Mouse (Mus musculus): ENCODE measurements around the gene Acadvl. TPM values are rescaled to one million over a fixed set of nuclear protein-coding genes. Genes with fewer than 3 reads are reported as not detected.

The Acadvl gene
- polyA plus RNA-seq, 1 experiment from 2014 or later, result 215 TPM

- ATAC-seq, result peak; percentile 2; the same call in 1 of the 2 replicates
- Histone ChIP-seq H3K36me3 (ENCODE audit: control insufficient read depth, insufficient read depth) (peaks cover 31% of the 10 kb centered on the region), H3K27me3 (replicated peaks; ENCODE audit: control insufficient read depth, insufficient read depth, low read length) (no peaks in the 10 kb centered on the region), H3K4me3 (ENCODE audit: low read depth, low read length) (peak overlapping the region; percentile 90), H3K9me3 (ENCODE audit: control insufficient read depth) (no peaks in the 10 kb centered on the region), H3K4me1 (replicated peaks; ENCODE audit: control insufficient read depth, insufficient read depth, low read length) (no peaks in the 10 kb centered on the region), H3K27ac (ENCODE audit: low read depth, low read length) (peak overlapping the region; percentile 97), H3K4me2 (replicated peaks; ENCODE audit: low read depth) (peak overlapping the region; percentile 80), H3K9ac (ENCODE audit: low read depth, low read length) (peak overlapping the region; percentile 86)
- 3% methylated on average over 65 of the region's 66 CpGs for WGBS
- no peak for TF ChIP-seq CTCF (IDR thresholded peaks at IDR 0.05; ENCODE audit: low read depth)
These were observed 18.8 kb downstream of the Acadvl start for GRCm38 (mm10) chr11:69996161-69997061.

GRCm38 (mm10) chr11:69995391-69995960, 19.7 kb downstream of the Acadvl start, which contains the start of gene Phf23:
TSS of gene Phf23 (plus strand) at chr11:69995777.
- peak within 1 kb of the TSS; percentile 97 for H3K27ac ChIP-seq (ENCODE audit: low read depth, low read length)
- under 1% methylated on average over 36 of the region's 36 CpGs for WGBS
- ATAC-seq, result peak; percentile 79

GRCm38 (mm10) chr11:69994401-69995090, 20.7 kb downstream of the Acadvl start:
- peak; percentile 46 for TF ChIP-seq CTCF (IDR thresholded peaks at IDR 0.05; ENCODE audit: low read depth)
- Histone ChIP-seq H3K4me2 (replicated peaks; ENCODE audit: low read depth) (peak overlapping the region; percentile 80; the same call in 1 of the 2 replicates), H3K4me3 (ENCODE audit: low read depth, low read length) (no peak overlapping the region), H3K9ac (ENCODE audit: low read depth, low read length) (no peak overlapping the region), H3K36me3 (ENCODE audit: control insufficient read depth, insufficient read depth) (peaks cover 37% of the 10 kb centered on the region), H3K4me1 (replicated peaks; ENCODE audit: control insufficient read depth, insufficient read depth, low read length) (no peaks in the 10 kb centered on the region), H3K9me3 (ENCODE audit: control insufficient read depth) (no peaks in the 10 kb centered on the region), H3K27ac (ENCODE audit: low read depth, low read length) (no peak overlapping the region), H3K27me3 (replicated peaks; ENCODE audit: control insufficient read depth, insufficient read depth, low read length) (no peaks in the 10 kb centered on the region)
- 86% methylated on average over 11 of the region's 11 CpGs for WGBS
- ATAC-seq, result no peak

More at GRCm38 (mm10) chr11:69995391-69995960, 19.7 kb downstream of the Acadvl start, which contains the start of gene Phf23:
- Histone ChIP-seq H3K36me3 (ENCODE audit: control insufficient read depth, insufficient read depth) (peaks cover 31% of the 10 kb centered on the region), H3K4me3 (ENCODE audit: low read depth, low read length) (peak within 1 kb of the TSS; percentile 90), H3K9ac (ENCODE audit: low read depth, low read length) (peak within 1 kb of the TSS; percentile 86), H3K27me3 (replicated peaks; ENCODE audit: control insufficient read depth, insufficient read depth, low read length) (no peaks in the 10 kb centered on the region), H3K9me3 (ENCODE audit: control insufficient read depth) (no peaks in the 10 kb centered on the region), H3K4me1 (replicated peaks; ENCODE audit: control insufficient read depth, insufficient read depth, low read length) (no peaks in the 10 kb centered on the region), H3K4me2 (replicated peaks; ENCODE audit: low read depth) (peak within 1 kb of the TSS; percentile 80)
- TF ChIP-seq CTCF (IDR thresholded peaks at IDR 0.05; ENCODE audit: low read depth), result peak; percentile 59

- H3K9ac ChIP-seq (ENCODE audit: low read depth, low read length), result no peak overlapping the region
- ATAC-seq, result no peak
- H3K27me3 ChIP-seq (replicated peaks; ENCODE audit: control insufficient read depth, insufficient read depth, low read length), result no peaks in the 10 kb centered on the region
- no peaks in the 10 kb centered on the region for H3K9me3 ChIP-seq (ENCODE audit: control insufficient read depth)
- peaks cover 38% of the 10 kb centered on the region for H3K36me3 ChIP-seq (ENCODE audit: control insufficient read depth, insufficient read depth)
- peak overlapping the region; percentile 89; the same call in 1 of the 2 replicates for H3K27ac ChIP-seq (ENCODE audit: low read depth, low read length)
- 76% methylated on average over 3 of the region's 3 CpGs for WGBS
- H3K4me2 ChIP-seq (replicated peaks; ENCODE audit: low read depth), result peak overlapping the region; percentile 66
- H3K4me3 ChIP-seq (ENCODE audit: low read depth, low read length), result peak overlapping the region; percentile 67
- no peak for TF ChIP-seq CTCF (IDR thresholded peaks at IDR 0.05; ENCODE audit: low read depth)
- H3K4me1 ChIP-seq (replicated peaks; ENCODE audit: control insufficient read depth, insufficient read depth, low read length), result no peaks in the 10 kb centered on the region
These were observed 22.3 kb downstream of the Acadvl start for GRCm38 (mm10) chr11:69992932-69993331.

- peaks cover 42% of the 10 kb centered on the region for H3K36me3 ChIP-seq (ENCODE audit: control insufficient read depth, insufficient read depth)
- no peaks in the 10 kb centered on the region for H3K9me3 ChIP-seq (ENCODE audit: control insufficient read depth)
- 63% methylated on average over 10 of the region's 10 CpGs for WGBS
- no peaks in the 10 kb centered on the region for H3K27me3 ChIP-seq (replicated peaks; ENCODE audit: control insufficient read depth, insufficient read depth, low read length)
- H3K4me1 ChIP-seq (replicated peaks; ENCODE audit: control insufficient read depth, insufficient read depth, low read length), result no peaks in the 10 kb centered on the region
- no peak for ATAC-seq
- peak overlapping the region; percentile 66 for H3K4me2 ChIP-seq (replicated peaks; ENCODE audit: low read depth)
- H3K4me3 ChIP-seq (ENCODE audit: low read depth, low read length), result peak overlapping the region; percentile 67
- peak overlapping the region; percentile 89; the same call in 1 of the 2 replicates for H3K9ac ChIP-seq (ENCODE audit: low read depth, low read length)
- peak overlapping the region; percentile 89 for H3K27ac ChIP-seq (ENCODE audit: low read depth, low read length)
- TF ChIP-seq CTCF (IDR thresholded peaks at IDR 0.05; ENCODE audit: low read depth), result no peak
These were observed 22.8 kb downstream of the Acadvl start for GRCm38 (mm10) chr11:69992396-69992795.

All from intestine, postnatal 0 days (tissue).